Mouse (Mus musculus): ENCODE measurements at regions not wholly inside any gene's neighbourhood (a gene's known extent, or its start where the extent isn't known, plus 50 kb on each side); places are given as distances from the start of the nearest gene placed in this dataset.

- ATAC-seq (no peak), DNase-seq (ENCODE audit: low spot score) (peak; percentile 40)
- no peak for TF ChIP-seq CTCF (IDR thresholded peaks at IDR 0.05; ENCODE audit: low read depth)
- Histone ChIP-seq H3K36me3 (ENCODE audit: insufficient read depth, low read length) (no peaks in the 10 kb centered on the region), H3K4me2 (ENCODE audit: low read depth, low read length) (no peak overlapping the region), H3K27me3 (ENCODE audit: insufficient read depth, low read length) (no peaks in the 10 kb centered on the region), H3K9ac (replicated peaks; ENCODE audit: low read length) (no peak overlapping the region), H3K4me3 (ENCODE audit: low read length) (no peak overlapping the region), H3K27ac (no peak overlapping the region), H3K4me1 (ENCODE audit: insufficient read depth, low read length) (no peaks in the 10 kb centered on the region), H3K9me3 (ENCODE audit: low read length) (no peaks in the 10 kb centered on the region)
- WGBS: 21% methylated on average over 1 of the region's 1 CpGs
Observed at GRCm38 (mm10) chr4:37647051-37647450, 695.5 kb upstream of the Lingo2 start.

Data from hindbrain, postnatal 0 days (tissue).